In the genomic region with DNA sequence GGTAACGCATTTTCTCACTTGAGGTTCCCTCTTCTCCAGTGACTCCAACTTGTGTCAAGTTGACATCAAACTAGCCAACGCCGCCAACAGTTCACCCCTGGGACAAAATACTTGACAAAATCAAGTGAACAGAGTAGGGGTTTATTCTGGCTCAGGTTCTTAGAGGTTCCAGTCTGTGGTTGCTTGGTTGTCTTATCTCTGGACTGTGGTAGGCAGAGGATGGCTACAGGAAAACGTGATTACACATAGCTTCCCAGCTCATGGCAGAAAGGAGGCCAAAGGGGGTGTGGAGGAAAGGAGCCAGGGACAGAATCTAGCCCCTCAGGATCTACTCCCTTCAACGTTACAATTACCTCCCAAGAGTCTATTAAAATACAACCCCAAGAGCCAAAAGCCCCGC, we compare ENCODE assay signal across 27 mouse cellular contexts. TPM values are rescaled to one million over a fixed set of nuclear protein-coding genes. Genes with fewer than 3 reads are reported as not detected.
DNase-seq lines count a peak whose midpoint lies in the region; ATAC-seq and TF ChIP-seq lines count a peak whose summit lies in the region.
"Had no signal": no experiment of that assay in that cellular context is flagged by ENCODE, and none has a peak within 500 bp of the region (broad histone marks: within the 10 kb centered on the region; RNA-seq: fewer than 3 reads in every experiment).

No protein-coding gene starts in this region.

- TF ChIP-seq RAD21 in MEL (IDR thresholded peaks at IDR 0.05; ENCODE audit: low read depth, low read length) = no peak

- TF ChIP-seq EP300 in MEL (IDR thresholded peaks at IDR 0.05; ENCODE audit: low read depth in 1 of 2, low read length in 2 of 2) = peak; percentile 77 to 91; a peak in 3 of 4 replicates
- TF ChIP-seq EP300 in liver, postnatal 0 days (IDR thresholded peaks at IDR 0.05; ENCODE audit: low read depth) = no peak

- peaks cover 18 to 29% of the 10 kb centered on the region in 2 experiments for H3K4me1 ChIP-seq in MEL (ENCODE audit: control insufficient read depth in 1 of 2, insufficient read depth in 2 of 2, low read length in 2 of 2)
- peaks cover 27% of the 10 kb centered on the region for H3K4me1 ChIP-seq in bone marrow macrophage, adult 2 months (ENCODE audit: control insufficient read depth, insufficient read depth, low read length)
- peaks cover 16% of the 10 kb centered on the region for H3K4me1 ChIP-seq in liver, postnatal 0 days (ENCODE audit: insufficient read depth)
- H3K4me1 ChIP-seq: hindbrain, embryonic 12.5 days; limb, embryonic 13.5 days; midbrain, embryonic 12.5 days; neural tube, embryonic 12.5 days had no signal

- H3K27ac ChIP-seq in layer of hippocampus, adult 2 months = peak overlapping the region; percentile 80
- peak overlapping the region; percentile 99 for H3K27ac ChIP-seq in MEL (ENCODE audit: control insufficient read depth, low read depth, low read length)
- peak overlapping the region; percentile 97 for H3K27ac ChIP-seq in bone marrow macrophage, adult 2 months (ENCODE audit: insufficient read depth, low read depth, low read length)
- peak overlapping the region; percentile 81 for H3K27ac ChIP-seq in liver, postnatal 0 days (ENCODE audit: low read depth)
- H3K27ac ChIP-seq: heart, adult 2 months; hindbrain, embryonic 12.5 days; limb, embryonic 13.5 days; midbrain, embryonic 12.5 days; neural tube, embryonic 12.5 days had no signal

- no peaks in the 10 kb centered on the region for H3K27me3 ChIP-seq in MEL (ENCODE audit: control insufficient read depth in 1 of 2, insufficient read depth in 2 of 2, low read length in 2 of 2)
- no peaks in the 10 kb centered on the region for H3K27me3 ChIP-seq in liver, postnatal 0 days (ENCODE audit: insufficient read depth, low read length)
- H3K27me3 ChIP-seq: heart, embryonic 15.5 days; limb, embryonic 13.5 days; neural tube, embryonic 12.5 days; Patski had no signal

- H3K9me3 ChIP-seq in MEL (replicated peaks; ENCODE audit: insufficient read depth, low read length) = no peaks in the 10 kb centered on the region
- H3K9me3 ChIP-seq in liver, postnatal 0 days (ENCODE audit: low read length) = 0 out of 2 replicates have a peak, but pooled peaks cover 4% of the 10 kb centered on the region
- H3K9me3 ChIP-seq: heart, embryonic 15.5 days; hindbrain, embryonic 12.5 days; limb, embryonic 13.5 days; midbrain, embryonic 12.5 days; neural tube, embryonic 12.5 days had no signal

- no peak for ATAC-seq in liver, postnatal 0 days
- ATAC-seq: forebrain, postnatal 0 days; inflammation-experienced regulatory T-cells, adult 6 months; Patski had no signal

- TF ChIP-seq CTCF in layer of hippocampus, adult 2 months (conservative IDR thresholded peaks at IDR 0.05) = no peak
- TF ChIP-seq CTCF in MEL (IDR thresholded peaks at IDR 0.05 in 2 of 3, conservative IDR thresholded peaks at IDR 0.05 in 1 of 3; ENCODE audit: control insufficient read depth in 1 of 3, insufficient read depth in 1 of 3, low read depth in 2 of 3, low read length in 3 of 3, poor library complexity in 1 of 3, severe bottlenecking in 1 of 3) = no peak
- TF ChIP-seq CTCF in bone marrow macrophage, adult 2 months (IDR thresholded peaks at IDR 0.05; ENCODE audit: low read depth, low read length) = no peak
- TF ChIP-seq CTCF in liver, postnatal 0 days (IDR thresholded peaks at IDR 0.05; ENCODE audit: low read depth) = no peak

- 57% methylated on average over 6 of the region's 6 CpGs for WGBS in liver, postnatal 0 days (ENCODE audit: insufficient replicate concordance)

- H3K4me2 ChIP-seq in liver, postnatal 0 days (ENCODE audit: low read depth, low read length) = 0 out of 2 replicates have a peak overlapping the region, but pooled peaks have one; percentile 20
- H3K4me2 ChIP-seq: heart, embryonic 15.5 days; hindbrain, embryonic 12.5 days; limb, embryonic 13.5 days; lung, embryonic 14.5 days; midbrain, embryonic 12.5 days; neural tube, embryonic 12.5 days had no signal

- no peak overlapping the region for H3K4me3 ChIP-seq in layer of hippocampus, adult 2 months
- H3K4me3 ChIP-seq in MEL (ENCODE audit: control insufficient read depth in 1 of 2, insufficient read depth in 1 of 2, low read depth in 2 of 2, low read length in 2 of 2) = peak overlapping the region in 1 of 2 experiments; percentile 18; a peak in 3 of 4 replicates
- peak overlapping the region; percentile 26; the same call in 1 of the 2 replicates for H3K4me3 ChIP-seq in bone marrow macrophage, adult 2 months (ENCODE audit: insufficient read depth, low read length)
- H3K4me3 ChIP-seq in liver, postnatal 0 days (ENCODE audit: low read depth, low read length) = no peak overlapping the region
- H3K4me3 ChIP-seq: heart, adult 2 months; heart, embryonic 15.5 days; hindbrain, embryonic 12.5 days; limb, embryonic 13.5 days; midbrain, embryonic 12.5 days; neural tube, embryonic 12.5 days had no signal

- no peak for DNase-seq in layer of hippocampus, adult 2 months (ENCODE audit: low spot score in 2 of 2)
- DNase-seq in layer of hippocampus, adult 18-20 months (ENCODE audit: low spot score in 2 of 2) = no peak
- peak; percentile 70 for DNase-seq in MEL (ENCODE audit: low read depth, low spot score)
- no peak for DNase-seq in liver, postnatal 0 days
- no peak for DNase-seq in right cerebral cortex, adult 2 months (ENCODE audit: low spot score in 2 of 2)
- no peak for DNase-seq in cerebellum, adult 9-10 months
- DNase-seq: adrenal gland, adult 8-10 months; cerebellum, postnatal 10 days; embryo, embryonic 11 days; forebrain, postnatal 0 days; gastrocnemius, postnatal 10 days; kidney, adult 2 months; kidney, postnatal 36 days; lung, embryonic 14.5 days; lung, postnatal 4 days; spleen, adult 18-20 months had no signal

- H3K79me2 ChIP-seq in MEL (ENCODE audit: control insufficient read depth, insufficient read depth, low read length, poor library complexity) = no peaks in the 10 kb centered on the region

- H3K9ac ChIP-seq in MEL (ENCODE audit: control insufficient read depth, low read depth, low read length, poor library complexity, severe bottlenecking) = peak overlapping the region; percentile 63
- no peak overlapping the region for H3K9ac ChIP-seq in liver, postnatal 0 days (replicated peaks)
- H3K9ac ChIP-seq: forebrain, postnatal 0 days; heart, embryonic 15.5 days; hindbrain, embryonic 12.5 days; limb, embryonic 13.5 days; lung, embryonic 14.5 days; midbrain, embryonic 12.5 days; neural tube, embryonic 12.5 days had no signal

- peaks cover 0 to 19% of the 10 kb centered on the region in 2 experiments; a peak in 2 of 4 replicates for H3K36me3 ChIP-seq in MEL (ENCODE audit: control insufficient read depth in 1 of 2, insufficient read depth in 2 of 2, low read length in 2 of 2)
- H3K36me3 ChIP-seq in liver, postnatal 0 days (replicated peaks; ENCODE audit: insufficient read depth, low read length) = 0 out of 2 replicates have a peak, but pooled peaks cover under 1% of the 10 kb centered on the region
- H3K36me3 ChIP-seq: heart, embryonic 15.5 days; hindbrain, embryonic 12.5 days; limb, embryonic 13.5 days; midbrain, embryonic 12.5 days; neural tube, embryonic 12.5 days had no signal

- no peak for TF ChIP-seq POLR2A in MEL (IDR thresholded peaks at IDR 0.05; ENCODE audit: control insufficient read depth in 1 of 2, insufficient read depth in 1 of 2, low read depth in 1 of 2, low read length in 2 of 2, poor library complexity in 1 of 2)
- TF ChIP-seq POLR2A in bone marrow macrophage, adult 2 months (IDR thresholded peaks at IDR 0.05; ENCODE audit: borderline replicate concordance, low read depth, low read length) = no peak

TF ChIP-seq in MEL, 35 proteins besides CTCF, POLR2A, EP300 and RAD21 (continues in another document):
- no peak; the same call in 1 of the 2 replicates for TF ChIP-seq SIN3A (IDR thresholded peaks at IDR 0.05; ENCODE audit: low read length)
- TF ChIP-seq NELFE (IDR thresholded peaks at IDR 0.05; ENCODE audit: low read depth, low read length) = peak; percentile 39; the same call in 1 of the 2 replicates
- peak; percentile 42 for TF ChIP-seq MXI1 (IDR thresholded peaks at IDR 0.05; ENCODE audit: low read depth, low read length)
- no peak for TF ChIP-seq CHD1 (IDR thresholded peaks at IDR 0.05; ENCODE audit: low read depth, low read length)
- TF ChIP-seq ELF1 (IDR thresholded peaks at IDR 0.05; ENCODE audit: low read depth, low read length) = no peak
- no peak for TF ChIP-seq ZMIZ1 (IDR thresholded peaks at IDR 0.05; ENCODE audit: low read depth, low read length)
- TF ChIP-seq MYB (IDR thresholded peaks at IDR 0.05; ENCODE audit: low read depth, low read length) = peak; percentile 43
- TF ChIP-seq NRF1 (IDR thresholded peaks at IDR 0.05; ENCODE audit: insufficient read depth, low read depth, low read length, poor library complexity, severe bottlenecking) = no peak
- no peak for TF ChIP-seq E2F4 (IDR thresholded peaks at IDR 0.05; ENCODE audit: borderline replicate concordance, low read depth, low read length)
- peak; percentile 56 for TF ChIP-seq MAX (IDR thresholded peaks at IDR 0.05; ENCODE audit: low read length)
- no peak for TF ChIP-seq MAFK (IDR thresholded peaks at IDR 0.05; ENCODE audit: borderline replicate concordance, low read depth, low read length)
- no peak for TF ChIP-seq KAT2A (conservative IDR thresholded peaks at IDR 0.05; ENCODE audit: low read depth, low read length)
- peak; percentile 59; the same call in 1 of the 2 replicates for TF ChIP-seq HCFC1 (IDR thresholded peaks at IDR 0.05; ENCODE audit: low read depth, low read length)
- peak; percentile 79 for TF ChIP-seq TCF12 (IDR thresholded peaks at IDR 0.05; ENCODE audit: low read depth, low read length)
- TF ChIP-seq BHLHE40 (IDR thresholded peaks at IDR 0.05; ENCODE audit: borderline replicate concordance, low read depth, low read length) = peak; percentile 96

RNA-seq across cellular contexts. Expression of gene Ramp1, which starts 7.1 kb away (rescaled TPM):
- total RNA-seq in layer of hippocampus, adult 2 months (2021) = 10 to 100 TPM; 57.2 to 61.5 TPM
- 10 to 100 TPM; 58.6 to 64.0 TPM for total RNA-seq in layer of hippocampus, adult 18-20 months (2021)
- 2.6 and 5.6 TPM in 2 replicates for total RNA-seq in MEL (2012; rRNA removed)
- polyA plus RNA-seq in MEL (2012; ENCODE audit: insufficient read depth in 1 of 2, insufficient read length in 2 of 2, low read depth in 1 of 2, low replicate concordance in 2 of 2, missing spikeins in 1 of 2) = 1 to 10 TPM in 1 of 2 experiments, not detected in 1; 4.1 TPM
- polyA plus RNA-seq in bone marrow macrophage, adult 2 months (2012; ENCODE audit: insufficient read depth, insufficient read length, missing spikeins) = 10.8 and 12.7 TPM in 2 replicates
- 9.6 and 10.6 TPM in 2 replicates for polyA plus RNA-seq in liver, postnatal 0 days (2015; fragmentation: Nextera tagmentation; extraction: Ambion mirVana)
- polyA plus RNA-seq: Patski had no signal

RNA-seq across cellular contexts. Expression of gene Rbm44, which starts 41.8 kb away (rescaled TPM):
- total RNA-seq in layer of hippocampus, adult 2 months (2021) = not detected
- under 1 TPM in 1 of 2 experiments, not detected in 1; 0.10 TPM for total RNA-seq in layer of hippocampus, adult 18-20 months (2021)
- total RNA-seq in MEL (2012; rRNA removed) = not detected in 2 replicates
- polyA plus RNA-seq in MEL (2012; ENCODE audit: insufficient read depth in 1 of 2, insufficient read length in 2 of 2, low read depth in 1 of 2, low replicate concordance in 2 of 2, missing spikeins in 1 of 2) = not detected
- 0.97 and 1.2 TPM in 2 replicates for polyA plus RNA-seq in bone marrow macrophage, adult 2 months (2012; ENCODE audit: insufficient read depth, insufficient read length, missing spikeins)
- polyA plus RNA-seq in liver, postnatal 0 days (2015; fragmentation: Nextera tagmentation; extraction: Ambion mirVana) = 0.32 and 0.87 TPM in 2 replicates
- total RNA-seq: adrenal gland, adult 8-10 months; heart, adult 2 months; layer of hippocampus, postnatal 14 days; left cerebral cortex, postnatal 14 days had no signal
- polyA plus RNA-seq: heart, adult 2 months; kidney, adult 2 months had no signal
